Mouse (Mus musculus): ENCODE measurements at regions not wholly inside any gene's neighbourhood (a gene's known extent, or its start where the extent isn't known, plus 50 kb on each side); places are given as distances from the start of the nearest gene placed in this dataset.

- H3K9ac ChIP-seq (replicated peaks), result no peak overlapping the region
- H3K27me3 ChIP-seq, result no peaks in the 10 kb centered on the region
- H3K36me3 ChIP-seq, result no peaks in the 10 kb centered on the region
- no peak overlapping the region for H3K4me3 ChIP-seq
- H3K9me3 ChIP-seq, result no peaks in the 10 kb centered on the region
- no peak overlapping the region for H3K27ac ChIP-seq (replicated peaks)
- H3K4me1 ChIP-seq, result no peaks in the 10 kb centered on the region
- H3K4me2 ChIP-seq (replicated peaks), result no peak overlapping the region
- no peak for ATAC-seq (replicated peaks)
- 64% methylated on average over 1 of the region's 1 CpGs for WGBS
These were observed 83.8 kb downstream of the Eif4e start for GRCm38 (mm10) chr3:138609749-138610148.

- 77% methylated on average over 9 of the region's 9 CpGs for WGBS
- H3K4me2 ChIP-seq (replicated peaks), result no peak overlapping the region
- H3K9me3 ChIP-seq, result no peaks in the 10 kb centered on the region
- H3K4me3 ChIP-seq, result no peak overlapping the region
- no peak overlapping the region for H3K9ac ChIP-seq (replicated peaks)
- H3K4me1 ChIP-seq, result no peaks in the 10 kb centered on the region
- H3K27ac ChIP-seq (replicated peaks), result no peak overlapping the region
- no peak for ATAC-seq (replicated peaks)
- H3K27me3 ChIP-seq, result no peaks in the 10 kb centered on the region
- no peaks in the 10 kb centered on the region for H3K36me3 ChIP-seq
These were observed 87.1 kb downstream of the Eif4e start for GRCm38 (mm10) chr3:138612884-138613653.

- Histone ChIP-seq H3K4me2 (replicated peaks) (no peak overlapping the region), H3K9me3 (no peaks in the 10 kb centered on the region), H3K27ac (replicated peaks) (no peak overlapping the region), H3K4me3 (no peak overlapping the region), H3K9ac (replicated peaks) (no peak overlapping the region), H3K27me3 (no peaks in the 10 kb centered on the region), H3K4me1 (no peaks in the 10 kb centered on the region), H3K36me3 (no peaks in the 10 kb centered on the region)
- no peak for ATAC-seq (replicated peaks)
- 90% methylated on average over 3 of the region's 3 CpGs for WGBS
These were observed 87.7 kb downstream of the Eif4e start for GRCm38 (mm10) chr3:138613680-138614079.

- Histone ChIP-seq H3K27ac (replicated peaks) (no peak overlapping the region), H3K27me3 (no peaks in the 10 kb centered on the region), H3K4me1 (no peaks in the 10 kb centered on the region), H3K4me3 (no peak overlapping the region), H3K9ac (replicated peaks) (no peak overlapping the region), H3K9me3 (no peaks in the 10 kb centered on the region), H3K36me3 (no peaks in the 10 kb centered on the region), H3K4me2 (replicated peaks) (no peak overlapping the region)
- ATAC-seq (replicated peaks), result no peak
- WGBS, result 93% methylated on average over 2 of the region's 2 CpGs
These were observed 88.9 kb downstream of the Eif4e start for GRCm38 (mm10) chr3:138614899-138615298.

- Histone ChIP-seq H3K9me3 (no peaks in the 10 kb centered on the region), H3K27ac (replicated peaks) (no peak overlapping the region), H3K4me2 (replicated peaks) (no peak overlapping the region), H3K4me1 (no peaks in the 10 kb centered on the region), H3K9ac (replicated peaks) (no peak overlapping the region), H3K4me3 (no peak overlapping the region), H3K36me3 (no peaks in the 10 kb centered on the region), H3K27me3 (no peaks in the 10 kb centered on the region)
- no peak for ATAC-seq (replicated peaks)
- 87% methylated on average over 4 of the region's 4 CpGs for WGBS
These were observed 94.3 kb downstream of the Eif4e start for GRCm38 (mm10) chr3:138620263-138620662.

- no peak for ATAC-seq (replicated peaks)
- Histone ChIP-seq H3K36me3 (no peaks in the 10 kb centered on the region), H3K9ac (replicated peaks) (no peak overlapping the region), H3K4me1 (no peaks in the 10 kb centered on the region), H3K27me3 (no peaks in the 10 kb centered on the region), H3K27ac (replicated peaks) (no peak overlapping the region), H3K4me3 (no peak overlapping the region), H3K9me3 (no peaks in the 10 kb centered on the region), H3K4me2 (replicated peaks) (no peak overlapping the region)
- 79% methylated on average over 2 of the region's 2 CpGs for WGBS
These were observed 98.1 kb downstream of the Eif4e start for GRCm38 (mm10) chr3:138624128-138624527.

- no peak overlapping the region for H3K4me2 ChIP-seq (replicated peaks)
- ATAC-seq (replicated peaks), result no peak
- H3K27me3 ChIP-seq, result no peaks in the 10 kb centered on the region
- WGBS, result 87% methylated on average over 4 of the region's 4 CpGs
- no peaks in the 10 kb centered on the region for H3K4me1 ChIP-seq
- H3K9me3 ChIP-seq, result no peaks in the 10 kb centered on the region
- H3K36me3 ChIP-seq, result no peaks in the 10 kb centered on the region
- H3K27ac ChIP-seq (replicated peaks), result no peak overlapping the region
- no peak overlapping the region for H3K4me3 ChIP-seq
- no peak overlapping the region for H3K9ac ChIP-seq (replicated peaks)
These were observed 100.3 kb downstream of the Eif4e start for GRCm38 (mm10) chr3:138626230-138626629.

- Histone ChIP-seq H3K9ac (replicated peaks) (no peak overlapping the region), H3K4me2 (replicated peaks) (no peak overlapping the region), H3K4me1 (no peaks in the 10 kb centered on the region), H3K9me3 (no peaks in the 10 kb centered on the region), H3K27ac (replicated peaks) (no peak overlapping the region), H3K36me3 (no peaks in the 10 kb centered on the region), H3K4me3 (no peak overlapping the region), H3K27me3 (no peaks in the 10 kb centered on the region)
- WGBS, result 84% methylated on average over 13 of the region's 13 CpGs
- ATAC-seq (replicated peaks), result no peak
These were observed 104.3 kb downstream of the Eif4e start for GRCm38 (mm10) chr3:138630231-138630630.

GRCm38 (mm10) chr3:138632086-138632485 is 106.1 kb downstream of the Eif4e start:
- ATAC-seq (replicated peaks), result no peak
- no peaks in the 10 kb centered on the region for H3K36me3 ChIP-seq

GRCm38 (mm10) chr3:138642026-138642425 is 100.0 kb upstream of the Tspan5 start:
- no peak overlapping the region for H3K27ac ChIP-seq (replicated peaks)
- no peaks in the 10 kb centered on the region; the same call in 1 of the 2 replicates for H3K9me3 ChIP-seq
- peaks cover 10% of the 10 kb centered on the region for H3K4me1 ChIP-seq
- H3K4me2 ChIP-seq (replicated peaks), result no peak overlapping the region
- H3K36me3 ChIP-seq, result no peaks in the 10 kb centered on the region
- H3K9ac ChIP-seq (replicated peaks), result no peak overlapping the region
- H3K27me3 ChIP-seq, result no peaks in the 10 kb centered on the region
- ATAC-seq (replicated peaks), result no peak
- 97% methylated on average over 1 of the region's 1 CpGs for WGBS
- H3K4me3 ChIP-seq, result no peak overlapping the region

More at GRCm38 (mm10) chr3:138632086-138632485, 106.1 kb downstream of the Eif4e start:
- Histone ChIP-seq H3K9me3 (no peaks in the 10 kb centered on the region), H3K4me3 (no peak overlapping the region), H3K27ac (replicated peaks) (no peak overlapping the region), H3K4me2 (replicated peaks) (no peak overlapping the region), H3K4me1 (no peaks in the 10 kb centered on the region), H3K27me3 (no peaks in the 10 kb centered on the region), H3K9ac (replicated peaks) (no peak overlapping the region)
- 80% methylated on average over 2 of the region's 2 CpGs for WGBS

- H3K9me3 ChIP-seq, result no peaks in the 10 kb centered on the region; the same call in 1 of the 2 replicates
- peak overlapping the region; percentile 44 for H3K4me2 ChIP-seq (replicated peaks)
- peaks cover 10% of the 10 kb centered on the region for H3K4me1 ChIP-seq
- peak overlapping the region; percentile 21 for H3K4me3 ChIP-seq
- ATAC-seq (replicated peaks), result no peak; the same call in 1 of the 2 replicates
- H3K36me3 ChIP-seq, result no peaks in the 10 kb centered on the region
- 0 out of 2 replicates have a peak overlapping the region, but pooled peaks have one; percentile 13 for H3K27ac ChIP-seq (replicated peaks)
- H3K27me3 ChIP-seq, result no peaks in the 10 kb centered on the region
- H3K9ac ChIP-seq (replicated peaks), result 0 out of 2 replicates have a peak overlapping the region, but pooled peaks have one; percentile 17
- WGBS, result 17% methylated on average over 15 of the region's 15 CpGs
These were observed 98.1 kb upstream of the Tspan5 start for GRCm38 (mm10) chr3:138643951-138644285.

- peak overlapping the region; percentile 17; the same call in 1 of the 2 replicates for H3K9ac ChIP-seq (replicated peaks)
- peak; percentile 77 for ATAC-seq (replicated peaks)
- H3K4me1 ChIP-seq, result peaks cover 10% of the 10 kb centered on the region
- no peaks in the 10 kb centered on the region for H3K36me3 ChIP-seq
- no peaks in the 10 kb centered on the region; the same call in 1 of the 2 replicates for H3K9me3 ChIP-seq
- no peaks in the 10 kb centered on the region for H3K27me3 ChIP-seq
- 3% methylated on average over 19 of the region's 19 CpGs for WGBS
- peak overlapping the region; percentile 21 for H3K4me3 ChIP-seq
- peak overlapping the region; percentile 44 for H3K4me2 ChIP-seq (replicated peaks)
- 0 out of 2 replicates have a peak overlapping the region, but pooled peaks have one; percentile 13 for H3K27ac ChIP-seq (replicated peaks)
These were observed 97.6 kb upstream of the Tspan5 start for GRCm38 (mm10) chr3:138644286-138644951.
